Mouse (Mus musculus) CD8-positive naive resting alpha-beta T cell, adult 57 days (primary cell): Measurements from ENCODE around the gene Gm6657. TPM values are rescaled to one million over a fixed set of nuclear protein-coding genes. Genes with fewer than 3 reads are reported as not detected.

Experiments used
- total RNA-seq: library from RNA; stranded (reverse); gene quantifications from one replicate; pipeline ENCODE4 v1.2.4, GENCODE M21; 2023

The Gm6657 gene
- not detected for total RNA-seq

DNA sequence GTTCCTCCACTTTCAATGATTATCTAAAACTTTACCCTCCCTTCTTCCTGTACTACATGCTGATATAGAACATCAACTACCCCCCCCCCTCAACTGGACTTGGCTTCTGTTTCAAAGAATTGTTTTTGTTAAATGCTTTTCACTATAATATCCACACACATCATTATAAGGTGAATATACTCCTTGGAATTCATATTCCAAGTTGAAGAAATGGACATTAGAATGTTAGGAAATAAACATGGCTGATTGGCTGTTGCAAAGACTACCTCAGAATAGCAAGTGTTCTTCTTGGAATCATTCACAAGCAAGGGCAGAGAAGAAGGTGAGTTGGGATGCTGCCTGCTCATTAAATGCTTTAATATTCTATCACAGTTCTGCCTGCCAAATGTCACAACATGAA, at the start of gene Gm6657:
Gene Gm6657 (plus strand): TSS at position 301 of the 400 bp plus-strand sequence.

DNA sequence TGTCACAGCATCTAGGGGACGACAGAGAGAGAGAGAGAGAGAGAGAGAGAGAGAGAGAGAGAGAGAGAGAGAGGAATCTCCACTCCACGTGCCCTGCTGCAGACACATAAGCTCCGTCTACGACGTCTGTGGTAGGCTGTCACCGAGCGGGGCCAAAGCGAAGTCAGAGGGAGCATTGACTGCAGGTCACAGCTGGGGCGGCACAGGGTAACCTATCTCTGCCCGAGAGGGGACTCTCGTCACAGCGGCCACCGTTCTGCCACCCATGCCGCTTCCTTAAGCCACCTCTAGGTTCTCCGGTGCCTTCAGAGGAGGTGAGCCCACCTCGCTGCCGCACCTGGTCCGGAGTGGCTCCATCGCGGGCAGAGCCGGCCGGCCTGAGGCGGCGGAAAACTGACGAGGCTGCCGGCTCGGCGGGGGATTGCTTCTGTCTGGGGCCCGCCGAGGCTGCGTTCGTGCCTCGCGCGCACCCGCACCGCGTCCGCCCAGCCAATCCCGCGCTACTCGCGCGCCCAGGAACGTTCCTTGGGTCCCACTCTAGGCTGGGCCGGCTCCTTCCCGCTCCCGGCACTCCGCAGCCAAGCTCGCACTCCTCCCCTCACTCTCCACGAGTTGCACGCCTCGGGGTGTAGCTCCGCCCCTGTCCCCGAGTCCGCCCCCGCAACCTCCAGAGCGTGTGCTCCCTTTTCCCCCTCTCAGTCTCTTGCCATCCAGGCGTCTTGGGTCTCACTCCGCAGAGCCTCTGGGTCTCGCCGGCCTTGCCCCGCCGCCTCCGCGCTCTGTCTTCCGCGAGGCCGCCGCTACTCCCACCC, 31.9 kb downstream of the Gm6657 start, which contains the start of gene Gphn:
Gene Gphn (plus strand): TSS at position 673 of the 812 bp plus-strand sequence.

Other genes with a start within 250 kb of the Gm6657 start
- gene Gphn, start 32.1 kb downstream of the Gm6657 start, total RNA-seq, result 13.9 TPM